Mouse (Mus musculus) olfactory bulb, adult 2 months (tissue): ENCODE results near the gene Rad54l2.

Experiments
- CTCF ChIP-seq: fragments of 200-500 bp; IDR thresholded peaks from 2 replicates; pipeline ENCODE4 v1.5.1; 2012; ENCODE audit warnings: low read depth, mild to moderate bottlenecking, low read length, moderate library complexity; ENCODE audit not compliant: insufficient read depth
- POLR2A ChIP-seq: fragments of 200-500 bp; IDR thresholded peaks from 2 replicates; pipeline ENCODE4 v1.6.1; 2012; ENCODE audit warnings: mild to moderate bottlenecking, low read depth, low read length, moderate library complexity; ENCODE audit not compliant: insufficient read depth

DNA sequence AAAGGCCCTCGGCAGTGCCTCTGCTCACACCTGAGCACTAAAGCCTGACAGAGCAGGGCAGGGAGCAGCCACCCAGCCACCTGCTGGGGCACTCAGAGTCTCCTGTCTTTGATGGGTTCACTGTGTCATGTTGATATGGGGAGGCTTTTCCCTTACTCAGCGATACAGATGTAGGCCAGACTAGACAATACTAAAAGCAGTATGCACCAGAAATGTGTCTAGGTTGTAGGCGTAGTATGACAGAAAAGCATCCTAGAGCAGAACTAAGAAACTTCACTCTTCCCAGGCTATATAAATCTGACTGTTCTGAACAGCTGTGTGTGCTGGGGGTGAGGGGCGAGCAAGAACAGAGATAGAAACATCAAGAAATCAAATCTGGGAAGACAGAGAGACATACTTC, 72.3 kb downstream of the Rad54l2 start:
- TF ChIP-seq CTCF (no peak), POLR2A (no peak)
